Mouse (Mus musculus): ENCODE measurements around the gene Uspl1. TPM values are rescaled to one million over a fixed set of nuclear protein-coding genes. Genes with fewer than 3 reads are reported as not detected.
A peak's percentile ranks its signal among the peaks of the same experiment; 100 is the strongest.

Uspl1 gene
- polyA plus RNA-seq, 1 experiment from 2014 or later, result 16.9 TPM

DNA sequence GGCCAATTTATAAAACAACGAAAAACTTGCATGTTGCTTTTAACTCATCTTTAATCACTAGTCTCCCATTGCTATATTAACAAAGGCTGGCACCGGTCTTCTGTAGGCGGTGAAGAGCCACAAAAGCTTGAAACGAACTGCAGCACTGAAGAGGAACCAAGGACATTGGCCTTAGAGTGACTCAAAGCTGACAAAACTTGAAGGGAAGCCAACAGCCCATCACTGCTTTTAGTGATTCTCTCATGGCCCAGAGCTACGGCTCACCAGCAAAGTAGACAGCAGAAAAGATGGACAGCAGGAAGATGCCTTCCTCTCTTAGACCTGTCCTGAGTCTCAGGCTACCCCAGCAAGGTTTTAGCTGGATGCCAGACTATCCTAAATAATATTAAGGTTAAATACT lies 58.3 kb downstream of the Uspl1 start:
- H3K27ac ChIP-seq (ENCODE audit: low read depth, low read length), result no peak overlapping the region
- H3K36me3 ChIP-seq (ENCODE audit: control insufficient read depth, insufficient read depth), result no peaks in the 10 kb centered on the region
- H3K4me1 ChIP-seq (replicated peaks; ENCODE audit: control insufficient read depth, insufficient read depth, low read length), result no peaks in the 10 kb centered on the region
- H3K27me3 ChIP-seq (replicated peaks; ENCODE audit: control insufficient read depth, insufficient read depth, low read length), result no peaks in the 10 kb centered on the region
- no peak overlapping the region for H3K4me3 ChIP-seq (ENCODE audit: low read depth, low read length)
- no peak overlapping the region for H3K4me2 ChIP-seq (replicated peaks; ENCODE audit: low read depth)
- H3K9me3 ChIP-seq (ENCODE audit: control insufficient read depth), result 0 out of 2 replicates have a peak, but pooled peaks cover 6% of the 10 kb centered on the region
- TF ChIP-seq CTCF (IDR thresholded peaks at IDR 0.05; ENCODE audit: low read depth), result no peak
- WGBS, result 91% methylated on average over 5 of the region's 5 CpGs
- no peak overlapping the region for H3K9ac ChIP-seq (ENCODE audit: low read depth, low read length)
- no peak for ATAC-seq

DNA sequence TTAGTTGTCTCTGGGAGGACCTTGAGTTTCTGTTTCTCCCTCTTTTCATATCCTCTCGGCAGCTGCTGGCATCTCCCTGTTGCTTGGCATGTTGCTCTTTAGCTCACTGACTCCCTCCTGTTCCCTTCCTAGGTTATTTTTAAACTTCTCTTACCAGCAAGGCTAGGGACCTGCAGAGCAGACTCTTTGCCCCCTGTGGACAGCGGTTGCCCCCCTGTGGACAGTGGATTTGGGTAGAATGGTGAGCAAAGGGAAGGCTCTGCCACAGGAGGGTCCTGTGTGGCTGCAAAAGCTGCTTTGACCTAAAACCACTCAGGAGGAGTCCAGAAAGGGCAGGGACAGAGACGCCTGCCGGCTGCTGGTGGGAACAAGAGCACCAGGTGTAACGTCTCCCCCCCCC lies 58.9 kb downstream of the Uspl1 start:
- H3K4me1 ChIP-seq (replicated peaks; ENCODE audit: control insufficient read depth, insufficient read depth, low read length), result no peaks in the 10 kb centered on the region
- H3K9ac ChIP-seq (ENCODE audit: low read depth, low read length), result no peak overlapping the region
- 44% methylated on average over 5 of the region's 5 CpGs for WGBS
- no peak for ATAC-seq
- H3K9me3 ChIP-seq (ENCODE audit: control insufficient read depth), result 0 out of 2 replicates have a peak, but pooled peaks cover 6% of the 10 kb centered on the region
- H3K36me3 ChIP-seq (ENCODE audit: control insufficient read depth, insufficient read depth), result no peaks in the 10 kb centered on the region
- no peak overlapping the region for H3K4me2 ChIP-seq (replicated peaks; ENCODE audit: low read depth)
- no peak overlapping the region for H3K4me3 ChIP-seq (ENCODE audit: low read depth, low read length)
- no peak overlapping the region for H3K27ac ChIP-seq (ENCODE audit: low read depth, low read length)
- H3K27me3 ChIP-seq (replicated peaks; ENCODE audit: control insufficient read depth, insufficient read depth, low read length), result no peaks in the 10 kb centered on the region
- no peak for TF ChIP-seq CTCF (IDR thresholded peaks at IDR 0.05; ENCODE audit: low read depth)

DNA sequence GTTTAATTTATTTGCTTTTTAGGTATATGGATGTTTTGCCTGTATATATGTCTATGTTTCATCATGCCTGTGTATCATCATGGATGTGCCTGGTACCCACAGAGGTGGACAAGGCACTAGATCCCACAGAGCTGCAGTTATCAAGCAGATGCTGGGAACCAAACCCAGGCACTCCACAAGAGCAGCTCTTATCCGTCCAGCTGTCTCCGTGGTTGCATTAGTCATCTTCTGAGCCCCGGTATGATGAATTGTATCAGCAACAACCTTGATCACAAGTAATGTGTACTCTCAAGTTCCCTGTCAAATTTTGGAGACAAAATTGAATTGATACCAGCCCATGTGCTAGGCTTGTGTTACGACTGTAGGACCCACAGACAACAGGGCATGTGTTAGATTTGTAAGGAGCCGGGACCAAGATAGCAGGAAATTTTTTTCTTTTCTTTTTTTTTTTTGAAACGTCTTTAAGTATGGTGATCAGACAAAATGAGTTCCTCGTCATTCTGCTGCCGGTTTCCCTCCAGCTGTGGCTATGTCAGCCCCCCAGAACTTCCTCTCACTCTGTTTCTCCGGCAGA lies 61.3 kb downstream of the Uspl1 start:
- H3K4me1 ChIP-seq (replicated peaks; ENCODE audit: control insufficient read depth, insufficient read depth, low read length), result no peaks in the 10 kb centered on the region
- 0 out of 2 replicates have a peak, but pooled peaks cover 6% of the 10 kb centered on the region for H3K9me3 ChIP-seq (ENCODE audit: control insufficient read depth)
- no peak overlapping the region for H3K27ac ChIP-seq (ENCODE audit: low read depth, low read length)
- H3K4me2 ChIP-seq (replicated peaks; ENCODE audit: low read depth), result peak overlapping the region; percentile 69
- ATAC-seq, result no peak
- TF ChIP-seq CTCF (IDR thresholded peaks at IDR 0.05; ENCODE audit: low read depth), result no peak
- no peaks in the 10 kb centered on the region for H3K36me3 ChIP-seq (ENCODE audit: control insufficient read depth, insufficient read depth)
- H3K9ac ChIP-seq (ENCODE audit: low read depth, low read length), result peak overlapping the region; percentile 53; the same call in 1 of the 2 replicates
- WGBS, result 17% methylated on average over 9 of the region's 9 CpGs
- H3K27me3 ChIP-seq (replicated peaks; ENCODE audit: control insufficient read depth, insufficient read depth, low read length), result no peaks in the 10 kb centered on the region
- peak overlapping the region; percentile 25; the same call in 1 of the 2 replicates for H3K4me3 ChIP-seq (ENCODE audit: low read depth, low read length)

DNA sequence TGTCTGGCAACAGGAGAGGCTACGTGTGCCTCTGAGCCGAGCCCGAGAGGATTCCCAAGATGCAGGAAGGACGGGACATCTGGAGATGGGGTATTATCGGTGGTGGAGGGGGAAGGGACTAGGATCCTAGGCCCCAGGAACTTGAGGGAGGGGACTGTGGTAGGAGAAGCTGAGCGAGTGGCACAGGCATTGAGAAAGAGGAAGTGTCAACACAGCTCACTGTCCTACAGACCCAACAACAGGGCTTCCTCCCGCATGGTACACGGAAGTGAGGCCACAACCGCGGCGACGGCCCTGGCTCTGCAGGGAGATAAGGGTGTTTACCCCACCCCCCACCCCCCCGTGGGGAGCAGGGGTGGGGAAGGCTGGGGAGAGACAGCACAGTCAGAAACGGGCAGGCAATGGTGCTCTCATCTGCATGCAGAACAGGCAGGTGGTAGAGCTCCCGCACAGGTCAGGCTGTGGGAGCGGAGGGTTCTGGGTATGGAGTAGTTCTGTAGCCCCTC lies 61.9 kb downstream of the Uspl1 start:
- WGBS, result 5% methylated on average over 16 of the region's 16 CpGs
- TF ChIP-seq CTCF (IDR thresholded peaks at IDR 0.05; ENCODE audit: low read depth), result no peak
- H3K36me3 ChIP-seq (ENCODE audit: control insufficient read depth, insufficient read depth), result no peaks in the 10 kb centered on the region
- no peaks in the 10 kb centered on the region for H3K4me1 ChIP-seq (replicated peaks; ENCODE audit: control insufficient read depth, insufficient read depth, low read length)
- ATAC-seq, result peak; percentile 73
- no peaks in the 10 kb centered on the region for H3K27me3 ChIP-seq (replicated peaks; ENCODE audit: control insufficient read depth, insufficient read depth, low read length)
- H3K9ac ChIP-seq (ENCODE audit: low read depth, low read length), result peak overlapping the region; percentile 53
- H3K4me2 ChIP-seq (replicated peaks; ENCODE audit: low read depth), result peak overlapping the region; percentile 69
- 0 out of 2 replicates have a peak, but pooled peaks cover 4% of the 10 kb centered on the region for H3K9me3 ChIP-seq (ENCODE audit: control insufficient read depth)
- peak overlapping the region; percentile 25; the same call in 1 of the 2 replicates for H3K4me3 ChIP-seq (ENCODE audit: low read depth, low read length)
- H3K27ac ChIP-seq (ENCODE audit: low read depth, low read length), result peak overlapping the region; percentile 28; the same call in 1 of the 2 replicates

DNA sequence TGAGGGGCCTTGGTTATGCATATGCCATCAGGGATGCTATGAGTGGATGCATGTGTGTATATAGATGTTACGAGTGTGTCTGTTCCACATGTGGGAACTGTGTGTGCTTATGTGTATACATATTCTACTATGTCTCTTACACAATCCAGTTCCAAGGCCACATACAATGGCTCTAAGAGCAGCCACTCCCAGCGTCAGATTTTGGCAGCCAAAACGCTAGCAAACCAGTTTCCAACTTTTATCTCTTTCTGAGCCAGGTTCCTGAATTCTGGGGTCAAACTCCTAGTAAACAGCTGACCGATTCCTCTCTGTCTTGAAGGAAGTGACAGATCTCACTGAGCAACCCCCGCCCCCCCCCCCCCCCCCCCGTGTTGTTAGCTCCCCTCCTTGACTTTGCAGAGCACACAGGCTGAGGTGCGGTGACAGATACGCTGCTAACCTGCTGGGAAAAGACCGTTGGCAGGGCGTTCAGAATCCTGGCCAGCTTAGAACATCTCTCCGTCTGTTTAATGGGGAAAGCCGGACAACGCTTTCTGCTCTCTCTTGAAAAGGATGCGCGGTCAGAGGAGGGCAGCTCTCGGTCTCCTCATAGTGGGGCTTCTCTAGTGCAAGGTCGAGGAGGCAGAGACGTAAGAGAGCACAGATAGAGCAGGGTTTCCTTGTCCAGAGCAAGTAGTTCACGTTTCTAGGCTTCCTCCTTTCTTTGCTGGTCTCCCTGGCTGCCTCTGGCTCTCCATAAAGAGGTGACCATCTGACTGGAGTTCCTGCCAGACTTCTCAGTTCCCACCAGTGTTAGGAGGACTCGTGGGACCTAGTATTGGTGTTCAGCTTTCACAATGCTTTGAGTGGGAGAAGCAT lies 63.1 kb downstream of the Uspl1 start:
- no peak for TF ChIP-seq CTCF (IDR thresholded peaks at IDR 0.05; ENCODE audit: low read depth)
- Histone ChIP-seq H3K9ac (ENCODE audit: low read depth, low read length) (no peak overlapping the region), H3K27ac (ENCODE audit: low read depth, low read length) (no peak overlapping the region; the same call in 1 of the 2 replicates), H3K4me1 (replicated peaks; ENCODE audit: control insufficient read depth, insufficient read depth, low read length) (no peaks in the 10 kb centered on the region), H3K9me3 (ENCODE audit: control insufficient read depth) (no peaks in the 10 kb centered on the region), H3K4me3 (ENCODE audit: low read depth, low read length) (no peak overlapping the region), H3K27me3 (replicated peaks; ENCODE audit: control insufficient read depth, insufficient read depth, low read length) (no peaks in the 10 kb centered on the region), H3K36me3 (ENCODE audit: control insufficient read depth, insufficient read depth) (no peaks in the 10 kb centered on the region), H3K4me2 (replicated peaks; ENCODE audit: low read depth) (peak overlapping the region; percentile 32)
- ATAC-seq, result peak; percentile 46; the same call in 1 of the 2 replicates
- 26% methylated on average over 20 of the region's 20 CpGs for WGBS

DNA sequence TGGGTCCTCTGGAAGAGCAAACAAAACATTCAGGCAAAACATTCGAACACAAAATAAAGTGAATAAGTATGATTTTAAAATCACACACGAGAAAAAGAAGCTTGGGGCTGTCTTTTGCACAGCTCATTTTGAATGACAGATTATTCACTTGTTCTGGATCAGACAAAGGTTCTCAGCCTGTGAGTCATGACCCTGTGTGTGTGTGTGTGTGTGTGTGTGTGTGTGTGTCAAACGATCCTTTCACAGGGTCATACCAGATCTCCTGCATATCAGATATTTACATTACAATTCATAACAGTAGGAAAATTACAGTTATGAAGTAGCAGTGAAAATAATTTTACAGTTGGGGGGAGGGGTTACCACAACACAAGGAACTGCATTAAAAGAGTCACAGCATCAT lies 68.2 kb downstream of the Uspl1 start:
- Histone ChIP-seq H3K9ac (ENCODE audit: low read depth, low read length) (no peak overlapping the region), H3K9me3 (ENCODE audit: control insufficient read depth) (no peaks in the 10 kb centered on the region), H3K4me2 (replicated peaks; ENCODE audit: low read depth) (no peak overlapping the region), H3K4me3 (ENCODE audit: low read depth, low read length) (no peak overlapping the region), H3K4me1 (replicated peaks; ENCODE audit: control insufficient read depth, insufficient read depth, low read length) (no peaks in the 10 kb centered on the region), H3K27me3 (replicated peaks; ENCODE audit: control insufficient read depth, insufficient read depth, low read length) (no peaks in the 10 kb centered on the region), H3K27ac (ENCODE audit: low read depth, low read length) (no peak overlapping the region), H3K36me3 (ENCODE audit: control insufficient read depth, insufficient read depth) (no peaks in the 10 kb centered on the region)
- ATAC-seq, result no peak
- 77% methylated on average over 3 of the region's 3 CpGs for WGBS
- no peak for TF ChIP-seq CTCF (IDR thresholded peaks at IDR 0.05; ENCODE audit: low read depth)

All from intestine, postnatal 0 days (tissue).